Mouse (Mus musculus) brain, embryonic 14.5 days (tissue): ENCODE results near the gene Dab1.
A peak's percentile ranks its signal among the peaks of the same experiment; 100 is the strongest.

Source experiments
- CTCF ChIP-seq: fragments of 200-500 bp; IDR thresholded peaks from 2 replicates; pipeline ENCODE4 v1.5.1; 2012; ENCODE audit warnings: inconsistent platforms, mild to moderate bottlenecking, moderate library complexity, borderline replicate concordance; ENCODE audit not compliant: insufficient read depth, insufficient read length; ENCODE audit errors: extremely low read depth
- POLR2A ChIP-seq: fragments of 200-500 bp; IDR thresholded peaks from 2 replicates; pipeline ENCODE4 v1.6.1; 2012; ENCODE audit warnings: mild to moderate bottlenecking, inconsistent platforms, borderline replicate concordance; ENCODE audit not compliant: poor library complexity, insufficient read depth, insufficient read length, severe bottlenecking; ENCODE audit errors: extremely low read depth

- TF ChIP-seq POLR2A (no peak), CTCF (peak; percentile 69; the same call in 1 of the 2 replicates)
Measured at GRCm38 (mm10) chr4:104514568-104515000, 895.4 kb downstream of the Dab1 start.
